Mouse (Mus musculus): Measurements from ENCODE around the gene Gm12845. TPM values are rescaled to one million over a fixed set of nuclear protein-coding genes. Genes with fewer than 3 reads are reported as not detected.

Gm12845 gene
- polyA plus RNA-seq, 1 experiment from 2014 or later = not detected

Other genes starting within 250 kb of the Gm12845 start
- 21.5 and 21.6 TPM in 2 replicates for gene Rnf220, start 227.4 kb upstream of the Gm12845 start, polyA plus RNA-seq (2015; fragmentation: Nextera tagmentation; extraction: Ambion mirVana)
- gene Eri3, start 174.0 kb upstream of the Gm12845 start, polyA plus RNA-seq (2015; fragmentation: Nextera tagmentation; extraction: Ambion mirVana) = 24.7 and 26.8 TPM in 2 replicates
- gene Dmap1, start 42.1 kb upstream of the Gm12845 start, polyA plus RNA-seq (2015; fragmentation: Nextera tagmentation; extraction: Ambion mirVana) = 15.8 and 17.1 TPM in 2 replicates
- gene Klf17, start 41.2 kb downstream of the Gm12845 start, polyA plus RNA-seq (2015; fragmentation: Nextera tagmentation; extraction: Ambion mirVana) = 0.05 TPM in 1 of 2 replicates, not detected in the other
- gene Slc6a9, start 110.1 kb downstream of the Gm12845 start, polyA plus RNA-seq (2015; fragmentation: Nextera tagmentation; extraction: Ambion mirVana) = 46.7 and 53.7 TPM in 2 replicates
- 0.88 and 1.1 TPM in 2 replicates for gene Ccdc24, start 148.1 kb downstream of the Gm12845 start, polyA plus RNA-seq (2015; fragmentation: Nextera tagmentation; extraction: Ambion mirVana)
- gene B4galt2, start 159.1 kb downstream of the Gm12845 start, polyA plus RNA-seq (2015; fragmentation: Nextera tagmentation; extraction: Ambion mirVana) = 0.76 and 1.3 TPM in 2 replicates
- 160 and 165 TPM in 2 replicates for gene Atp6v0b, start 162.9 kb downstream of the Gm12845 start, polyA plus RNA-seq (2015; fragmentation: Nextera tagmentation; extraction: Ambion mirVana)
- gene Dph2, start 167.6 kb downstream of the Gm12845 start, polyA plus RNA-seq (2015; fragmentation: Nextera tagmentation; extraction: Ambion mirVana) = 5.1 and 5.8 TPM in 2 replicates
- gene Ipo13, start 190.6 kb downstream of the Gm12845 start, polyA plus RNA-seq (2015; fragmentation: Nextera tagmentation; extraction: Ambion mirVana) = 17.4 and 17.5 TPM in 2 replicates
- 2.2 and 2.3 TPM in 2 replicates for gene Artn, start 205.4 kb downstream of the Gm12845 start, polyA plus RNA-seq (2015; fragmentation: Nextera tagmentation; extraction: Ambion mirVana)